Mouse (Mus musculus) heart, adult 18-20 months (tissue): ENCODE data around the gene Mbnl2. TPM values are rescaled to one million over a fixed set of nuclear protein-coding genes. Genes with fewer than 3 reads are reported as not detected.

Experiments used
- DNase-seq, 2 experiments: peaks; one replicate each; pipeline ENCODE4 v3.0.0; 2021 to 2022; ENCODE audit warnings: mixed read lengths in 1 of 2
- total RNA-seq, 2 experiments: library from RNA; stranded (reverse); gene quantifications; 2 replicates each; pipeline ENCODE4 v1.2.3; 2021

Gene Mbnl2
- total RNA-seq, 2 experiments from 2014 or later = 218 to 240 TPM

DNA sequence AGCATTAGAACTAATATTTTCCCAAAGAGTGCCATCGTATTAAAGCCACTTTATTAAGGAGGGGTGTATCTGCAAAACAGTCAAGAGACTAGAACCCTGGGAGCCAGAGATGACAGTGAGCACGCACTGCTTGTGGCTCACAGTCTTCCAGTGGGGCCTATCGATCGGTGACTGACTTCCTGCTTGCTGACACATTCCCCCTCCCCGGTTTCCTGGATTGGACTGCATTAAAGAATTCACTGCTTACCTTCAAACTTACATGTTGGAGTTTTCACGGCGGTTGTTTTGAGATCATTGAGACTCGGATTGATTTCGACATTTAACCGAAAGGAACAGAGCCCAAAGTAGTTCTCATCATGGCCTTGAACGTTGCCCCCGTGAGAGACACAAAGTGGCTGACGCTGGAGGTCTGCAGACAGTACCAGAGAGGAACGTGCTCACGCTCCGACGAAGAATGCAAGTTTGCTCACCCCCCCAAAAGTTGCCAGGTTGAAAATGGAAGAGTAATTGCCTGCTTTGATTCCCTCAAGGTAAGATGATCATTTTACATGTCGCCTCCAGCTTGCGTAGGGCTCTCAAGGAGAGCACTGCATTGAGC, 49.5 kb downstream of the Mbnl2 start:
- DNase-seq = no peak

- no peak for DNase-seq
These were observed 50.2 kb downstream of the Mbnl2 start for GRCm38 (mm10) chr14:120325673-120326072.

GRCm38 (mm10) chr14:120330454-120330853, 55.0 kb downstream of the Mbnl2 start:
- DNase-seq = peak; percentile 62 to 64

DNA sequence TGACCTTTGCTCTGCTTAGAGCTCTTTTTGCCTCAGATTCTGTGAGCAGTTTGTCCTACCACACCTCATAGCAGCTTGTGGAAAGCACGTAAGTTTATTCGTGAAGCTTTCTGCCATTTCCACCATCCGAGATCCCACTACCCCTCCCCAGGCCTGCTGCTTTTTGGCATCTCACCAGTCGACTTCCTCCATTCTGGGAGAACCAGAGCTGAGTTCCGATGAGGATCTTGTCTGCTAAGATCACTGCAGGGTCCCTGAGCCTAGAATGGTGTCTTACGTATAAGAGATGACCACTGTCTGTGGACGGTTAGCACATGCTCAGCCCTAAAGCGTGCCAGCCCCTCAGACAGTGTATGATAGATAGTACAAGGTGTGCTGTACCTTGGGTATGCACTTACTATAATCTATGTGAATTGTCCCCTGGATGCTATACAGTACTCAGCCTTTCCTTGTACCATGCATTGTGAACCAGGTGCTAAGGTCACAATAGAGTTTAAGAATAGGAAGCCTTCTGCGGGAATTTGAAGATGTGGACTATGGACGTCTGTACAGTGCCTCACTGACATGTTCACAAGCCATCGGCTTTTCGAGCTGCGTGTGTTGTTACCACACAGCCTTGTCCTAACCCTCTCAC, 55.5 kb downstream of the Mbnl2 start:
- DNase-seq = no peak

DNA sequence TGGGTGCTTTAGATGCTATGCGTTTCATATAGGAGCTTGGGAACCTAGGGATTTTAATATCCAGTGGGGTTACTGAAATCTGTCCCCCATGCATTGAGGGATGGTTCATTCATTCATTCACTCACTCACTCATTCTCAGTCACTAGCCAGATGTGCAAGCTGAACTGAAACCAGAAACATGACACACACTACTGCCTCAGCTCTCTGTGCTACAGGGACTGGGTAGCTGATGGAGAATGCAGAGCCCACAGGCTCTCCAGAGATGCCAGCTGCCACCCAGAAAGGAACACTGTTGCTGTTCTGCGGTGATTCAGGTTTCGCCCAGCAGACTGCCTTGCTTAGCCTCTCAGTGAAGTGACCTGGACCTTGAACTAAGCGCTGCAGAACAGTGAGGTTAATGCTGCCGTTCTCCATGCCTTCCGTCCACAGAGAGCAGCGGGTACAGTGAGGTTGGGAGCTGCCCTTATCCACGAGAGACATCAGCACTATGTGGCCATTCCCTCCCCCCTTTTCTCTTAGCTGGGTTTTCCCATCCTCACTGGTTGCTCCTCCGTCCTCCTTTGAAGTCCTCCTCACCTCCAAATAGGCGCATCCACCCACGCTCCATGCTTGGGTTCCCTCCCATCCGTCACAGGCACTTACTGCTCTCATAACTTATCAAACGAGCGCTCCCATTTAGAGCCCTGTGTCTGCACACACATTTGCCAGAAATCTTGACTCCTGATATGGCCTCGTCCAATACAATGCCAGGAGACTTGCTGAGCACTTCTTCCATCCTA, 58.2 kb downstream of the Mbnl2 start:
- DNase-seq = no peak

DNA sequence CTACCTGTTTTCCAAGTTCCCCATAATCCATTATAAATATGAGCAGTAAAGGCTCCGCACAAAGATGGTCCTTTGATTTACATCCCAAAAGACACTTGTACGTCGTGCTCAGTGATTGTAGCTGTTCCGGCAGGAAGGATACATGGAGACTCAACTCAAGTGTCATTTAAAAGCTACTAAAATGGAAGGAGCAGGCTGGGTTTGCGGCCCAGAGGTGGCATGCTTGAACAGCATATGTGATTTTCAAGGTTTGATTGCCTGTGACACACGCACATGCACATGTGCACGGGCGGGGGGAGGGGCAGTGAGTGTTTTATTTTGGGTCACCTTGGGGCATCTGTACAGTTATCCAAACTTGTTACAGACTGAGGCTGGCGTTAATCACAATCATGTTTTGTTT, 59.9 kb downstream of the Mbnl2 start:
- no peak for DNase-seq

- DNase-seq = no peak
These were observed 60.4 kb downstream of the Mbnl2 start for GRCm38 (mm10) chr14:120335871-120336270.

DNA sequence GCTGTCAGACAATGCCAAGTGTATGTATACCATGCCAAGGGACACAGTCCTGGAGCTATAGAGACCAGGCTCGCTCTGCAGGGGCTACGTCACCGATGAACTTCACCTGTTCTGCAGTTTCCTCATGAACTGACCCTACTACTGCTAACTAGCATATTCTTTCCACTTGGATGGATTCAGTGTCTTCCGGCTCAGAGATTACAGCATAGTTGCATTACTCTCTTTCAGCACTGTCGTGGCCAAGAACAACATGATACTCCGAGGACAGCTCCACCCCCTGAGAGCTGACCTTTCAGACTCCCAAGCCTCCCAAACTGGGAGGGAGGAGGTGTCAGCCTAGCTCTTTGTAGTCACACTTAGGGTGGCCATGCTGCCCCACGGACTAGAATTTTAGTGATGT, 60.9 kb downstream of the Mbnl2 start:
- peak; percentile 86 to 93 for DNase-seq

- DNase-seq = peak in 1 of 2 experiments; percentile 40
These were observed 61.4 kb downstream of the Mbnl2 start for GRCm38 (mm10) chr14:120336841-120337240.

GRCm38 (mm10) chr14:120337731-120338462, 62.4 kb downstream of the Mbnl2 start:
- no peak for DNase-seq

GRCm38 (mm10) chr14:120338706-120339105, 63.2 kb downstream of the Mbnl2 start:
- no peak for DNase-seq

DNA sequence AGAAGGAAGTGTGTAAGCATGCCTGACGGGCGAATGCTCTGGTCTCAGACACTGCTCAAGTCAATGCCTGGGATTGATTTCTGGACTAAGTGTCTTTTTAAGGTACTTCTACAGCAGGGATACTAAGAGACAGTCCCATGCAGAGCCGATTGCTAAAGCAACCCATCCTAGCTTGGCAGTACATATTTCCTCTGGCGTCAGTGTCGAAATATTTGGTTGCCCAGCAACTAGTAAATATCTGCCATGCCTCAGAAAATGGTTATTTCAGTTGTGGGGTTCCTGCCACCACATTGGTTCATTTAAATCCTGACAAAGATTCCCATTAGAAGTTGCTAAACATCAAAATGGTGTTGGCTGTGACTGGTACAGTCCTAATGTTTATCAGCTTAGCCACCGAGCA, 66.4 kb downstream of the Mbnl2 start:
- peak; percentile 67 to 77 for DNase-seq

GRCm38 (mm10) chr14:120342321-120342720, 66.9 kb downstream of the Mbnl2 start:
- no peak for DNase-seq

DNA sequence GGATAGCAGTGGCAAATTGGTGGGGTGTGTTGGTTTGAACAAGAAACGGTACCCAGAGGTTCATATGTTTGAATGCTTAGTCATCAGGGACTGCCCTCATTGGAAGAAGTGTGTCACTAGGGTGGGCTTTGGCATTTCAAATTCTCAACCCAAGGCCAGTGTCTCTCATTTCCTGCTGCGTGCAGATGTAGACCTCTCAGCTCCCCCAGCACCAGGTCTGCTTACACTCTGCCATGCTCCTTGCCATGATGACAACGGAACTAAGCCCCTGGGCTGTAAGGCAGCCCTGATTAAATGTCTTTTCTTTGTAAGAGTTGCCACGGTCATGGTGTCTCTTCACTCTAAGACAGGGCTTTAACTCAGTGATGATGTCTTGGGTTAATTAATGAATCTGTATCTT, 69.2 kb downstream of the Mbnl2 start:
- DNase-seq = no peak

DNA sequence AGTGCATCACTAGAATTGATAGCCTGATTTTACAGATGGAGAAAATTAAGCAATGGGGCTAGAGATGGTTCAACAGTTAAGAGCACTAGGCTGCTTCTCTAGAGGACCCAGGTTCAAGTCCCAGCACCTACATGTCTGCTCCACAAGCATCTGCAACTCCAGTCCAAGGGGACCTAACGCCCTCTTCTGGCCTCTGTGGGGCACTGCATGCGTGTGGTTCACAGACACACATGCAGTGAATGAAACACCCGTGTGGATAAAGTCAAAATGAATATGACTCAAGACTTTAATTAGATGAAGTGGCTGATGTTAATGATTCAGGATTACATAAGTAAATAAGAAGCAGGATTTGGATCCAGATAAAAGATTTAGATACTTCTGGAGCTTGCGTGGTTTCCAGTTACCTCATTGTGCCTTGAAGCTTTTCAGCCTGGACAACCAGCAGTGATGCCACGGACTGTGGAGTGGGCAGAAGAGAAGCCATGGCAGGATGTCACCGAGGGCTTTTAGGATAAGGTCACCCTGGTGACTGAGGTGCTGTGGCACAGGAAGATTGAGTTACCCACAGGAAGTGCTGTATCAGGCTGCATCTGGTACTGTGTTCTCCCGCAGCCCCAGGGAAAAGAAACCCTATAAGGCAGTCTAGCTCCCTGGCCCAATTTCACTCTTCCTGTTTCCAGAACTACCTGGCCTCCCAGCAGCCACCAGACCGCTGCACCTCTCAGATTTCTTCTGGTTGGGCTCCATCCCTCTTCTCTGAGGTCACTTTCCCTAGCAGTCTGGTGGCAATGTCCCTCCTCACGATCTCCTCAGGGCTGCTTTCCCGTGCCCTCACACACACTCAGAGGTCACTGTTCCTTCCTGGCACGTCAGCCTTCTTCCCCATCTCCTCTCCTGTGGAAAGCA, 72.2 kb downstream of the Mbnl2 start:
- no peak for DNase-seq

- DNase-seq = no peak
These were observed 73.9 kb downstream of the Mbnl2 start for GRCm38 (mm10) chr14:120349332-120349731.

- no peak for DNase-seq
These were observed 76.8 kb downstream of the Mbnl2 start for GRCm38 (mm10) chr14:120352136-120352843.

DNA sequence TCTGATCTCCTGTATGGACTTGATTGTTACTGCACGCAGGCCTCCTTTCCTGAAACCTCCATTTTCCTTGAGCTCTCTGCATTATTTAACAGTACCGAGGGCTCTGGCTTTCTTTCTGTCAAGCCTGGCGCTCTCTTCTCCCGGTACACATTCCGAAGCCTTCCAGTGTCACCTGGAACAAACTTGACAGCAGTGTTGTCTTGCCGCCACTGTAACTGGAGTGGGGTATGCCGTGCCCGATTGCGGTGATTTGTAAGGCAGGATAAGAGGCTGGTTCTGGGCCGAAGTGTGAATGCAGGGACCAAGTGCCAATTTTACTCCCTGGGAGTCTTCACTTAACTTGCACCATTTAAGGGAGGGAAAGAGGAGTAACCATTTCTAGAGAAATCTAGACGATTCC, 77.7 kb downstream of the Mbnl2 start:
- DNase-seq = peak in 1 of 2 experiments; percentile 43

GRCm38 (mm10) chr14:120354595-120354994, 79.1 kb downstream of the Mbnl2 start:
- no peak for DNase-seq

DNA sequence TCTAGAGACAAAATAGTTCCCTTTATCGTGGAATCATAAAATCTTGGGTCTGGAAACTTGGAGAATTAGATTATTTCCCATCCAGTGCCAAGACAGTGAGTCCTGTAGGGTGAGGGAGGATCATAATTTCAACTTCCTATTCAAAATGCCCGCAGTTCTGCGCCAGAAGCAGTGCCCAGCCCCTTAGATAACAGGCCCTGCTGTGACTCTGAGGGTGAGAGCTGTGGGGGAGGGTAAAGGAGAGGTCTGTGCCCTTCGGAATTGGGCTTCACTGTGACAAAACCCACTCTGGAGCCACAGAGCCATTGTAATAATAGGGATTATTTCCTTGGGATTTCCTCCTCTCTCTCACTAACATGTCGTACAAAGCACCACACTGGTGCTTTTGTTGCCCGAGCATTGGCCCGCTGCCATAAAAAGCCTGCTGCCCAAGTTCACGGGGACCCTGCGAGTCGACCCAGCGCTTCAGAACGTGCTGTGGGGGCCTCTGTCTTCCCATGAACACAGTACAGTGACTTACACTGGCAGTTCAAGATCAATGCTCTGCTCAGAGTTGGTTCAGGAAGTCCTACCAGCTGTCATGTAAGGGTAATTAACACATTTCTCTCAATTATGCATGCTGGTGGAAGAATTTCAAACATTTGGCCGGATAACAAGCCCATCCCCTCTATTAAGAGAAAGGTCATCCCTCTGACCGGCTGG, 79.7 kb downstream of the Mbnl2 start:
- DNase-seq = peak; percentile 64 to 76
